Mouse (Mus musculus) ES-E14 (cell line): ENCODE measurements around the gene Trip10. TPM values are rescaled to one million over a fixed set of nuclear protein-coding genes. Genes with fewer than 3 reads are reported as not detected.

Experiments
- DNase-seq: peaks from one replicate; pipeline ENCODE4 v3.0.0-alpha.2; 2013; ENCODE audit warnings: low read depth, low spot score
- H3K27ac ChIP-seq: 2 replicates; pipeline ENCODE4 v1.5.1; 2012; ENCODE audit warnings: low read depth, mild to moderate bottlenecking, low read length, moderate library complexity, mixed read lengths; ENCODE audit not compliant: poor library complexity, insufficient read depth, severe bottlenecking
- H3K36me3 ChIP-seq: 2 replicates; pipeline ENCODE4 v1.6.1; 2012; ENCODE audit warnings: mild to moderate bottlenecking, low read length, moderate library complexity, mixed read lengths; ENCODE audit not compliant: control insufficient read depth, poor library complexity, insufficient read depth, severe bottlenecking
- H3K4me1 ChIP-seq, 2 experiments: fragments of 150-350 bp in 1 of 2; sonication (generic) in 1 of 2; 2 replicates each; pipeline ENCODE4 v1.6.1; 2012; ENCODE audit warnings: low read length in 2 of 2, mild to moderate bottlenecking in 1 of 2, mixed read lengths in 1 of 2; ENCODE audit not compliant: control insufficient read depth in 2 of 2, insufficient read depth in 2 of 2, poor library complexity in 1 of 2
- H3K4me3 ChIP-seq, 2 experiments: fragments of 150-350 bp in 1 of 2; sonication (generic) in 1 of 2; 2 replicates each; pipeline ENCODE4 v1.5.1; 2012; ENCODE audit warnings: low read length in 2 of 2, low read depth in 1 of 2, mild to moderate bottlenecking in 1 of 2, mixed read lengths in 1 of 2; ENCODE audit not compliant: insufficient read depth in 1 of 2, poor library complexity in 1 of 2, severe bottlenecking in 1 of 2
- H3K9ac ChIP-seq: 2 replicates; pipeline ENCODE4 v1.6.1; 2012; ENCODE audit warnings: low read depth, mild to moderate bottlenecking, low read length, mixed read lengths; ENCODE audit not compliant: poor library complexity, insufficient read depth, severe bottlenecking
- H3K9me3 ChIP-seq: fragments of 150-350 bp; sonication (generic); 2 replicates; pipeline ENCODE4 v1.6.1; 2012; ENCODE audit warnings: low read depth, mild to moderate bottlenecking, low read length; ENCODE audit not compliant: control insufficient read depth, insufficient read depth
- CHD2 ChIP-seq: IDR thresholded peaks from 2 replicates; pipeline ENCODE4 v1.6.1; 2014; ENCODE audit warnings: mild to moderate bottlenecking, low read depth, low read length, inconsistent platforms
- HCFC1 ChIP-seq: IDR thresholded peaks from 2 replicates; pipeline ENCODE4 v1.6.1; 2012; ENCODE audit warnings: low read length, inconsistent platforms, borderline replicate concordance; ENCODE audit not compliant: insufficient read depth
- MAFK ChIP-seq: IDR thresholded peaks from 2 replicates; pipeline ENCODE4 v1.6.1; 2014; ENCODE audit warnings: mild to moderate bottlenecking, low read depth, low read length, inconsistent platforms; ENCODE audit not compliant: insufficient read depth
- ZC3H11A ChIP-seq: IDR thresholded peaks from 2 replicates; pipeline ENCODE4 v1.6.1; 2012; ENCODE audit warnings: low read depth, mild to moderate bottlenecking, inconsistent platforms, low read length, borderline replicate concordance
- ZNF384 ChIP-seq: IDR thresholded peaks from 2 replicates; pipeline ENCODE4 v1.6.1; 2012; ENCODE audit warnings: low read depth, low read length, inconsistent platforms
- in situ Hi-C, 2 experiments: fragments of 600-800 bp; cut with MboI; formaldehyde crosslinking; loops; one replicate each; pipeline ENCODE4 v1.15.1; 2025; ENCODE audit warnings: low sequenced_read_pairs in 2 of 2, inconsistent platforms in 1 of 2; ENCODE audit not compliant: unreplicated experiment in 2 of 2
- total RNA-seq: library from RNA; depleted of rRNA; stranded (reverse); fragments of 300-350 nt; gene quantifications from 2 replicates; pipeline ENCODE4 v1.2.3, GENCODE M21; 2012

Gene Trip10
- total RNA-seq, 1 experiment = 40.6 TPM

DNA sequence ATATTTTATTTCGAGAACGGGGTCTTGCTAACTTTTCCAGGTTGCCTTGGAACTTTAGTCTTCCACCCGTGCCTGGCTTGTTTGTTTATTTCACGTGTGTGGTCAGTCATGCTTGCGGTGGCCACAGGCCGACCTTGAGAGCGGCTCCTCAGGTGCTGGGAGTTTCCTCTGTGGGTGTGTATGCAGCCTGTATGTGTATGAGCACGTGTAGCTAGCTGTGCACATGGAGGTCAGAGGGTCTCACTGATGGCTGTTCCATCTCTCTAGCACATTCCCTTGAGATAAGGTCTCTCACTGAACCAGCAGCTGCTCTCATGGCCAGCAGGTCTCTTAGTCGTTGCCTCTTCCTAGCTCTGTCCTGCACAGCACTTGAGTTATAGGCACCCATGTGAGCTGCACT is 11.1 kb downstream of the Trip10 start:
- DNase-seq = no peak
- Histone ChIP-seq H3K27ac (no peak overlapping the region), H3K9ac (no peak overlapping the region), H3K36me3 (peaks cover 58% of the 10 kb centered on the region), H3K4me3 (no peak overlapping the region), H3K9me3 (no peaks in the 10 kb centered on the region), H3K4me1 (peaks cover 0 to 16% of the 10 kb centered on the region in 2 experiments; a peak in 3 of 4 replicates)
- in situ Hi-C loops = no loop called here
- TF ChIP-seq CHD2 (no peak), ZC3H11A (no peak), MAFK (no peak), HCFC1 (no peak), ZNF384 (no peak)

DNA sequence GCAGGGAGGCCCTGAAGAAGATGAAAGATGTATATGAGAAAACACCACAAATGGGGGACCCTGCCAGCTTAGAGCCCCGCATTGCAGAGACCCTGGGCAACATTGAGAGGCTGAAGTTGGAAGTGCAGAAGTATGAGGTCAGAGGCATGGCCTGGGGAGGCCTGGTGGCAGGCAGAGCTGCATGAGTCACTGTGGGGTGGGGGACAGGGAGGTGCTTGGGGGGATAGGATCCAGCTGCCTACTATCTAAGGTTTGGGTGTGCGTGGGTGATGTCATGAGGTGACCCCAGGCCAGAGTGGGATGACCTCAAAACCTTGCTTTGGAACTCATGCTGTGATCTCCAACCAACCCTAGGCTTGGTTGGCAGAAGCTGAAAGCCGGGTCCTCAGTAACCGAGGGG is 12.0 kb downstream of the Trip10 start:
- in situ Hi-C loops = no loop called here
- Histone ChIP-seq H3K4me1 (peaks cover 0 to 21% of the 10 kb centered on the region in 2 experiments; a peak in 3 of 4 replicates), H3K9me3 (no peaks in the 10 kb centered on the region), H3K36me3 (peaks cover 53% of the 10 kb centered on the region), H3K4me3 (no peak overlapping the region), H3K27ac (no peak overlapping the region), H3K9ac (no peak overlapping the region)
- TF ChIP-seq ZC3H11A (no peak), CHD2 (no peak), ZNF384 (no peak), MAFK (no peak), HCFC1 (no peak)
- no peak for DNase-seq

DNA sequence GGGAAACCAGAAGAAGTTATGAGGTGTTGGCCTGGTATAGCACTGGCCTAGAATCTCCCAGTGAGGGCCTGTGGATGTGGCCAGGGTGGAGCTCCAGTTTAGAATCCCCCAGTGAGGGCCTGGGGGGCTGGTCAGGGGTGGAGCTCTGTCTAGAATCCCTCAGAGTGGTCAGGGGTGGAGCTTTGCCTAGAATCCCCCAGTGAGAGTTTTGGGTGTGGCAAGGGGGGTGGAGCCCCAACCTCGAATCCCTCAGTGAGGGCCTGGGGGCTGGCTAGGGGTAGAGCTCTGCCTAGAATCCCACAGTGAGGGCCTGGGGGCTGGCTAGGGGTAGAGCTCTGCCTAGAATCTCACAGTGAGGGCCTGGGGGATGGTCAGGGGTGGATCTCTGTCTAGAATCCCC is 12.5 kb downstream of the Trip10 start:
- Histone ChIP-seq H3K4me3 (no peak overlapping the region), H3K36me3 (peaks cover 51% of the 10 kb centered on the region), H3K4me1 (peaks cover 0 to 21% of the 10 kb centered on the region in 2 experiments; a peak in 3 of 4 replicates), H3K9me3 (no peaks in the 10 kb centered on the region), H3K27ac (no peak overlapping the region), H3K9ac (no peak overlapping the region)
- in situ Hi-C loops = no loop called here
- DNase-seq = no peak
- TF ChIP-seq ZC3H11A = no peak
- no peak for TF ChIP-seq ZNF384
- no peak for TF ChIP-seq MAFK
- TF ChIP-seq HCFC1 = no peak
- TF ChIP-seq CHD2 = no peak

DNA sequence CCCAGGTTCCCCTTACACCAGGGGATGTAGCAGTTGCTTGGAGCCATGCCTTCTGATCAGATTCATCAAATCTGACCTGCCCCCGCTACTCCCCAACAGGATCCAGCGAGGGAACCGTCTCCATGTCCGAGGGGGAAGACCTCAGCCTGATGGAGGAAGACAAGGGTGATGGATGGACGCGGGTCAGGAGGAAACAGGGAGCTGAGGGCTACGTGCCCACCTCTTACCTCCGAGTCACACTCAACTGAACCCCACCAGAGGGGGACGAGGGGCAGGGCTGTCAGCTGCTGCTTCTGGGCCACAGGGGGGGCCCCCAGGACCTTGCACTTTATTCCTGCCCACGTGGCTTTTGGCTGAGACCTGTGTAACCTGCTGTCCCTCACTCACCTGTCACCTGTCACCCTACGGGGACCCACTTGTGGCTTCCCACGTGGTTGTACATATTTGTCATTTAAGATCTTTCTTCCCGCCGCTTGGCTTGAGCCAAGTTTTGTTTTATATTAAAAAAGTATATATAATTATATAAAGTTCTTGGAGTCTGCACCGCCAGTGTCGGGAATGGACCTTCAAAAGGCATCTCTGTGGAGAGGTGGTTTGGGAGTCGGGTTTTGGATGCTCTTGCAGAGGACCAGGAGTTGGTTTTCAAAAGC is 13.8 kb downstream of the Trip10 start:
- DNase-seq = no peak
- H3K36me3 ChIP-seq = peaks cover 44% of the 10 kb centered on the region

More for the DNA sequence above, 13.8 kb downstream of the Trip10 start:
- H3K4me1 ChIP-seq = peaks cover 0 to 23% of the 10 kb centered on the region in 2 experiments; a peak in 3 of 4 replicates
- H3K9me3 ChIP-seq = no peaks in the 10 kb centered on the region
- no peak overlapping the region for H3K9ac ChIP-seq
- in situ Hi-C loops = no loop called here
- H3K27ac ChIP-seq = no peak overlapping the region
- TF ChIP-seq ZNF384 (no peak), MAFK (no peak), CHD2 (no peak), HCFC1 (no peak)
- H3K4me3 ChIP-seq = no peak overlapping the region
